Mouse (Mus musculus) left cerebral cortex, postnatal 10 days (tissue): ENCODE measurements at regions not wholly inside any gene's neighbourhood (a gene's known extent, or its start where the extent isn't known, plus 50 kb on each side); places are given as distances from the start of the nearest gene placed in this dataset.
"Not testable (repeated sequence)": the region's sequence is repeated elsewhere in the genome, so short reads cannot be mapped to it uniquely, and the experiment has no call there.

Source experiments
- DNase-seq, 2 experiments: peaks; one replicate each; pipeline ENCODE4 v3.0.0; 2021 to 2022; ENCODE audit warnings: low spot score in 2 of 2, mixed read lengths in 1 of 2; ENCODE audit errors: extremely low spot score in 1 of 2
- intact Hi-C: fragments of 180-260 bp; cut with DNase I; formaldehyde crosslinking; loops from one replicate; pipeline ENCODE4 v1.15.1; 2025

- no peak for DNase-seq
- intact Hi-C loops, result no loop called here
Observed at GRCm38 (mm10) chr11:91524019-91524418, 53.3 kb downstream of the Kif2b start.

- no peak for DNase-seq
- intact Hi-C loops, result no loop called here
Observed at GRCm38 (mm10) chr11:91479236-91479635, 98.1 kb downstream of the Kif2b start.

GRCm38 (mm10) chr11:91463578-91464401 is 113.6 kb downstream of the Kif2b start:
- DNase-seq, result no peak
- intact Hi-C loops, result no loop called here

- intact Hi-C loops, result no loop called here
- DNase-seq, result no peak
Observed at GRCm38 (mm10) chr11:91461946-91462345, 115.4 kb downstream of the Kif2b start.

- intact Hi-C loops, result no loop called here
- no peak for DNase-seq
Observed at GRCm38 (mm10) chr11:91442361-91442760, 135.0 kb downstream of the Kif2b start.

GRCm38 (mm10) chr11:91432195-91432594 is 145.2 kb downstream of the Kif2b start:
- DNase-seq, result no peak
- intact Hi-C loops, result no loop called here

GRCm38 (mm10) chr11:91426731-91427130 is 150.6 kb downstream of the Kif2b start:
- intact Hi-C loops, result no loop called here
- peak; percentile 46 to 84 for DNase-seq

- no peak for DNase-seq
Observed at GRCm38 (mm10) chr11:91387172-91387571, 190.2 kb downstream of the Kif2b start.

GRCm38 (mm10) chr11:91357029-91357428 is 220.3 kb downstream of the Kif2b start:
- DNase-seq, result no peak
- intact Hi-C loops, result no loop called here

More at GRCm38 (mm10) chr11:91387172-91387571, 190.2 kb downstream of the Kif2b start:
- intact Hi-C loops, result no loop called here

- intact Hi-C loops, result no loop called here
- DNase-seq, result no peak
Observed at GRCm38 (mm10) chr11:91342629-91343028, 234.7 kb downstream of the Kif2b start.

- intact Hi-C loops, result no loop called here
- peak in 1 of 2 experiments; percentile 7 for DNase-seq
Observed at GRCm38 (mm10) chr11:91333056-91333455, 244.3 kb downstream of the Kif2b start.

GRCm38 (mm10) chr11:91327543-91327942 is 249.8 kb downstream of the Kif2b start:
- no peak for DNase-seq
- intact Hi-C loops, result no loop called here

- intact Hi-C loops, result no loop called here
- no peak for DNase-seq
Observed at GRCm38 (mm10) chr11:91310212-91310742, 267.1 kb downstream of the Kif2b start.

- intact Hi-C loops, result loop anchor here (5.0 to 10.0 kb wide), 2 partner anchors 595 to 1808 kb away; partner anchors contain the start of gene Car10
- DNase-seq, result peak; percentile 35 to 49
Observed at GRCm38 (mm10) chr11:91289194-91290123, 287.9 kb downstream of the Kif2b start.

GRCm38 (mm10) chr11:91286376-91286775 is 291.0 kb downstream of the Kif2b start:
- intact Hi-C loops, result loop anchor here (5.0 to 10.0 kb wide), 2 partner anchors 592 to 1811 kb away; partner anchors contain the start of gene Car10

GRCm38 (mm10) chr11:91262216-91262615 is 315.1 kb downstream of the Kif2b start:
- intact Hi-C loops, result no loop called here
- DNase-seq, result no peak

More at GRCm38 (mm10) chr11:91286376-91286775, 291.0 kb downstream of the Kif2b start:
- DNase-seq, result no peak

- intact Hi-C loops, DNase-seq: not testable (repeated sequence)
Observed at GRCm38 (mm10) chr11:91242061-91242460, 335.3 kb downstream of the Kif2b start.

- intact Hi-C loops, result no loop called here
- DNase-seq, result no peak
Observed at GRCm38 (mm10) chr11:91216158-91216557, 361.2 kb downstream of the Kif2b start.

GRCm38 (mm10) chr11:91213104-91213503 is 364.3 kb downstream of the Kif2b start:
- no peak for DNase-seq
- intact Hi-C loops, result no loop called here
